Mouse (Mus musculus): ENCODE measurements at regions not wholly inside any gene's neighbourhood (a gene's known extent, or its start where the extent isn't known, plus 50 kb on each side); places are given as distances from the start of the nearest gene placed in this dataset.

DNA sequence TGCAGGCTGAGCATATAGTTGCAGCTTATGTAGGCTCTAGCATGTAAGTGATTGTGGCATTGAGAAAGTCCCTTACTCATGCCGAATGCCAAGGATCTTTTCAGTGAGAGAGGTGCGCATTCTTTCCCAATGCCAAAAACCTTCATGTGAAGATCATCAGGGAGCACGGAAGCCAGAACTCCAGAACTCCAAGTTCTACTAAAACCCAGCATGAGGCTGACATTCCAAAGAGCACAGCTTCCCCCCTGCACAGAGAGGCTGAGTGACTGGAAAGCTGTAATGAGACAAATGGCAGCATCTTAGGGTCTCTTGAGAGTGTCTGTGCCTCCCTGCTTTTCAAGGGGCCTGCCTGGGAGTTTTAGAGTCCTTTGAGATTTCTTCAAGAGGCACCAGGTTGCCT is 259.4 kb downstream of the Fzd1 start:
- DNase-seq (ENCODE audit: low read depth): no peak

DNA sequence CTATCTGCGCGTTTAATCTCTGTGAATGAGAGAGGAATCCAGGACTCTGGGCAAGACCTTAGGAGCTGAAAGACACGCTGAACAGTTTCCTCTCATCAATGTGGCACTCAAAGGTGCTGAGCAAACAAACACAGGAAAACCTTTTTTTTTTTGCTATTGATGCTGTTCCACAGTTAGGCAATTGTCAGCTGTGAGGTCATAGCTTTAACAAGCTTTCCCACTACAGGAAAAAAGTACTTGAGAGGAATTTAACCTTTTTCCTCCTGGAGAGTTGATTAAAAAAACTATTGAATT is 261.0 kb downstream of the Fzd1 start:
- no peak for DNase-seq (ENCODE audit: low read depth)

DNA sequence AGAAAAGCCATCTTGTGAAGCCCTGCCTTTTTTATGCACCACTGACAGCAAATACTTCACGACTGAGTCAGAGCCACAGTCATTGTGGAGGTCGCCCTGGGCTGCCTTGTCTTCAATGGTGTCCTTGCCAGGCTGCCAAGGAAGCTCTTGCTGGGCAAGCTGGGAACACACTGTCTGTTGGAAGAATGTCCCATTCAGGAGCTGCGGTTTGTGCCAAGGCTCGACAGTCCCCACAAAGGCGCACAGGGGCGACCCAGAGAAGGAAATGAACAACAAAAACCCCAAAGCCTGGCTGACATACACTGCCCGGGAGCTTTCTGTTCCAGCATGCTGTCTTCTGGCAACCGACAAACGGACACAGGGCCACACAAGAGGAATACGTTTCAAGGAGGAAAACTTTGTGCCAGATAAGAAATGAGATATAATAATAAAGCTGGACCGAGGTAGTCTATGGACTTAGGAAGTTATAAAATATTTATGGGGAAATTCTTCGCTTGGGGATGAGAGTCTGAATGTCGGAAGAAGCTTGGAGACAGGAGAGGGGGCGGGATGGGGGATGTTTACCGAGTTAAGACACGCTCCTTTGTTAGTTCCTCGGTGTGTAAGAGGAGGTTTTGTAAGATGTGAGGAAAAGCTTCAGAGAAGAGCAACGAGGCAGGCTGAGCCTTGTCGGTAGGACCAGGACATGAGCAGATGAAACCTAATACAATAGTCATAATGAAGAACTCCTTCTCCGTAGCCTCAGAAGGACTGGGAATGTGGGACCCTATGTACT is 261.5 kb downstream of the Fzd1 start:
- DNase-seq (ENCODE audit: low read depth): no peak

DNA sequence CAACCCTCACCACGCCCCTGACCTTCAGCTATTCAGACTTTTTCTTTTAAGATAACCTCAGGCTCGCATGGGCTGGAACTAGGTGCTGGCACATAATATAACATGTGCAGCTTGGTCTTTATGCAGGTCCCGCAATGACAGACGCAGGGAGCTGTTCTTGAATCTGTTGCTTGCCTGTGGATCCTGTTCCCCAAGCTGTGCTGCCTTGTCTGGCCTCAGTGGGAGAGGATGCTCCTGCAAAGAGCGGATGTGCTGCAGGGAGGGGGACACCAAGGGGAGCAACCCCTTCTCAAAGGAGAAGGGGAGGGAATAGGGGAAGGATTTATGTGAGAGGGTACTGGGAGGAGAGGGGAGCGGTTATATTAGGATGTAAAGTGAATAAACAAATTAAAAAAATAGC is 262.4 kb downstream of the Fzd1 start:
- DNase-seq (ENCODE audit: low read depth): no peak

DNA sequence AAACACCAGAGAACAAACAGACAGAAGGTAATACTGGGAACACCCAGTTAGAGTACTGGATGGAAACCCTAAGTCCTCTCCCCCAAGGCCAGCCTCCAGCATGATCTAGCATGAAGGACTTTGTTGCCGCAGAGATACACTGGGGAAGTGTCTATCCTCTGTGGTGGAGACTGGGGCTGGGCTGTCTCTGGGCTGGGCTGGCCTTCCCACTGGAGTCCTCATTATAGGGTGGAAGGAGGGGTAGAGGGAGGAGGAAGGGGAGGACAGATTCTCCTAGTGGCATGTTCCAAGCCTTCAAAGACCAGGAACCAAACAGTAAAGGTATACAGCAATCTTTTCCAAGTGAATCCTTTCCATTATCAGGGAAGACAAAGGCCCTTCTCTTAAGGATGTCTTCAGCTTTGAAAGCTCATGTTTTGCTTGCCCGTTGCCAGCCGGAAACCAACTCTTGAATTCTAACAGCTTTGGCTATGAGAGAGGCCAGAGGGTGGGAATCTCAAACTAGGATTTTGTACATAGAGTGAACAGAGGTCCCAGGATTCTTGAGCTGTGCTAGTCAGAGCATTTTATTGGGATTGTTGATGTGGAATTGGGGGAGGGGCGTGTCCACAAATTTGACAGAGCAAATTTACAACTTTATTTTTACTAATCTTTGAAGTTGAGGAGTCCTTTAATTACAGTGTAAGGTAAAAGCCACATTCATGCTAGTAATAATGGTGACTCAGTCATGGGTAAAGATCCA is 271.3 kb downstream of the Fzd1 start:
- DNase-seq (ENCODE audit: low read depth): no peak

DNA sequence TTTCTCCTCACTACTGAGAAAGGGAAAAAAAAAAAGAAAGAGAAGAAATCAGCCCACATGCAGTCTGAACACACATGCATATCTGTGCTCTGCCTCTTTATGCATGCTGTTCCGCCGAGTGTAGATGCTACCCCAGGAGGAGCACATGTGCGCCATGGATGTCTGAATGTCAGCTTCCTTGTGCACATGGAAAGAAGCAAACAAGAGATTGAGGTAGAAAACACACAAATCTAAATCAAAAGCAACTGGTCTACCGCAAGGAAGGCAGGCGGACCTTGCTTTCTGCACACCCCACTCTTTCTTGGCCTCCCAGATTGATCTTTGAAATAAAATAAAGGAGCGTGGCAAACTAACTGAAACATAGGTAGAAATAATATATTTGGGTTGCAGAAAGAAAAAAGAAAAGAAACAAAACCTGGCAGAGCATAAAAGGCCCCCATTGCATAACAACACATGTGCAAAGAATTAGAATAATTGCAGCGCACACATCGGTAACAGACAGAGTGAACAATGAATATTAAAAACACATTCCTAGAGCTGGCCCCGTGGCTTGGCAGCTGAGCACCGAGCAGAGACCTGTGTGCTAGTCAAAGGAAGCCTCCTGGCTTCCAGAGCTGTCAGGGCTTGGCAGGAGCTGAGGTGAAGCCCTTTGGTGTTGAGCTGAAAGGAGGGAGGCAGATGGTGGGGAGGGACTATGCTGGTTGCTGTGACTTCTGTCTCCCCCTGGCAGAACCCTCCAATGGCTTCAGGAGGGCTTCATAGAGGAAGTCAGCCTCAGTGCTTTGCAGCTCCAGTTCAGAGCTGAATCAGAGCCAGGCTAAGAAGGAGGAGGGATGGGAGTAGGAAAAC is 272.1 kb downstream of the Fzd1 start:
- DNase-seq (ENCODE audit: low read depth): no peak

DNA sequence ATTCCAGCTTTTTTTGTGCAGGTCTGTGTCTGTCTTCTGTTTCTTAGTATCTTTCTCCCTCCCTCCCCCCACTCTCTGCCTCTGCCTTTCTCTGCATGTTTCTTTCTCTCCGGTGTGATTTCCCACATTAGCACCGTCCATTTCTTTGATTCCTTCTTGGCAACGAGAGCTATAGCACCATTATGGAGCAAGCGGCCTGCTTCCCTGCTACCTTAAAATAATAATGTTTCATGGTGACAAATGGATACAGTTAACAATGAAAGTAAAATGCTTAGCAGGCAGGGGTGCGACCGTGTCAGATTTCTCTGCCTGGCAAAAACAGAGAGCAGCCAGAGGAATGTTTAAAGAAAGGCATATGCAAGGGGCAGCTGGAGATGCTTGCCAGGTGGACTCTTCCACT is 273.1 kb downstream of the Fzd1 start:
- DNase-seq (ENCODE audit: low read depth): no peak

DNA sequence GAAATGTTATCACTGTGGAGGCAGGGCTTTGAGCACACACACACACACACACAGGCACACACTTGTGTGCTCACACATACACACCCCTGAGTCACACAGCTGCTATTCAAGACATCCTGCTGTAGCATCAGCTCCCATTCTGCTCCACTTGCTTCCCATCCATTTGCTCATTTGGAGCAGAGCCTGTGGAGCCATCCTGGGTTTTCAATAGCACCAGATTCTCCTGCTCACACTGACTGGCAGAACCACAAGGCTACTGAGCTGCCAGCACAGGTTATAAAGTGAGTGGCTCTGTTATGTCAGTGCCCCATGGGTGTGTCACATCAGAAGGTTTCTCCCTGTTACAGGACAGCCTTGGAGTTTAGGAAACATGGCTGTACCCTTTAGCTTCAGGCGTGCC is 273.7 kb downstream of the Fzd1 start:
- DNase-seq (ENCODE audit: low read depth): no peak

DNA sequence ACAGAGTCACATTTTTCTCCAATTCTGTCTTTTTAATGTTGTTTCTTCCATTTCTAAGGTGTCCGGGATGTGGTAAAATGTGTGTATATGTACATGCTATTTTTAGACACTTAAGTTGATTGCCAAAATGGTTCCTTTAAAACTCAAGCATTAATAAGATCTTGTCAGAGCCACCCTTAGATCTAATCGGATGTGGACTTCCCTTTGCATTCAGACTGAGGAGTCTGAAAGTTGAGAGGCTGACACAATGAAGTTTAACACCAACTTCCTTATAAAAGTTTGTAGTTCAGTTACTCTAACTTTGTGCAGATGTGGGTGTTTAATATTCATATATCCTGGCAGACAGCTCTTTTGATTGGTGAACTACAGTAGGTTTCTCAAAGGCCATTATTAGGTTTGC is 282.1 kb downstream of the Mterf1b start:
- no peak for DNase-seq (ENCODE audit: low read depth)
